Mouse (Mus musculus): Measurements from ENCODE around the gene Tvp23a. TPM values are rescaled to one million over a fixed set of nuclear protein-coding genes. Genes with fewer than 3 reads are reported as not detected.

Tvp23a gene
- 0.45 and 0.60 TPM in 2 replicates for polyA plus RNA-seq (2015; fragmentation: Nextera tagmentation; extraction: Ambion mirVana)

- Histone ChIP-seq H3K27ac (replicated peaks) (no peak within 1 kb of the TSS), H3K4me1 (replicated peaks) (0 out of 2 replicates have a peak, but pooled peaks cover 4% of the 10 kb centered on the region), H3K9me3 (replicated peaks) (no peaks in the 10 kb centered on the region), H3K36me3 (replicated peaks) (no peaks in the 10 kb centered on the region), H3K9ac (no peak within 1 kb of the TSS), H3K4me3 (replicated peaks) (no peak within 1 kb of the TSS), H3K27me3 (no peaks in the 10 kb centered on the region), H3K4me2 (no peak within 1 kb of the TSS; the same call in 1 of the 2 replicates)
- WGBS (ENCODE audit: insufficient replicate concordance): 20% methylated on average over 12 of the region's 12 CpGs
- no peak for ATAC-seq (ENCODE audit: insufficient read depth)
Measured at GRCm38 (mm10) chr16:10447264-10447594, at the start of gene Tvp23a. Tvp23a (minus strand) TSS chr16:10447362.

DNA sequence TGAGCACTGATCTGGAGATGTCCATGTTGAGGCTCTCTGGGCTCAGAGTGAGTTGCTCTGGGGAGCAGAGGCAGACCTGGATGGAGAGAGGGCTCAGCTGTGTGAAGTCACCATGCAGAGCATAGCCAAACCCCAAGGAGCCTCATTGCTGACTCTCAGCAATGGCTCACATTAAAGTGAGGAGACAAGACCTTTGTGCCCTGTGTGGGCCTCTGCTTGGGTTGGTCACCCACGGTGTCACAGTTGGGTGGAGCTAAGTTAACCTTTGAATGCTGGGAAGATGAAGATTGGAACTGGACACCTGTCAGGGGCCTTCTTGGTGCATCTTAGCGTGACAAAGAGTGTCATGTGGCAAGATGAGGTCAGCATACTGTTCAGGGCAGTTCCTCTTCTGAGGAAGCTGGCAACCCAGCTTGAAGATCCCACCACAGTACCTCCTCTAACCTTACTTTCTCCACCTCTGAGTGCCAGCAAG, 48.7 kb upstream of the Tvp23a start:
- Histone ChIP-seq H3K4me2 (no peak overlapping the region), H3K4me1 (replicated peaks) (no peaks in the 10 kb centered on the region), H3K4me3 (replicated peaks) (no peak overlapping the region), H3K9ac (no peak overlapping the region), H3K36me3 (replicated peaks) (no peaks in the 10 kb centered on the region), H3K27ac (replicated peaks) (no peak overlapping the region), H3K9me3 (replicated peaks) (no peaks in the 10 kb centered on the region), H3K27me3 (no peaks in the 10 kb centered on the region)
- WGBS (ENCODE audit: insufficient replicate concordance): 46% methylated on average over 2 of the region's 2 CpGs
- ATAC-seq (ENCODE audit: insufficient read depth): no peak

- H3K9ac ChIP-seq: no peak overlapping the region
- no peaks in the 10 kb centered on the region for H3K9me3 ChIP-seq (replicated peaks)
- no peak overlapping the region for H3K4me3 ChIP-seq (replicated peaks)
- no peak overlapping the region for H3K4me2 ChIP-seq
- peaks cover 19% of the 10 kb centered on the region for H3K27me3 ChIP-seq
- no peaks in the 10 kb centered on the region for H3K4me1 ChIP-seq (replicated peaks)
- ATAC-seq (ENCODE audit: insufficient read depth): no peak
- WGBS (ENCODE audit: insufficient replicate concordance): 59% methylated on average over 3 of the region's 3 CpGs
- H3K36me3 ChIP-seq (replicated peaks): no peaks in the 10 kb centered on the region
- H3K27ac ChIP-seq (replicated peaks): no peak overlapping the region
Measured at GRCm38 (mm10) chr16:10492587-10492986, 45.4 kb upstream of the Tvp23a start.

DNA sequence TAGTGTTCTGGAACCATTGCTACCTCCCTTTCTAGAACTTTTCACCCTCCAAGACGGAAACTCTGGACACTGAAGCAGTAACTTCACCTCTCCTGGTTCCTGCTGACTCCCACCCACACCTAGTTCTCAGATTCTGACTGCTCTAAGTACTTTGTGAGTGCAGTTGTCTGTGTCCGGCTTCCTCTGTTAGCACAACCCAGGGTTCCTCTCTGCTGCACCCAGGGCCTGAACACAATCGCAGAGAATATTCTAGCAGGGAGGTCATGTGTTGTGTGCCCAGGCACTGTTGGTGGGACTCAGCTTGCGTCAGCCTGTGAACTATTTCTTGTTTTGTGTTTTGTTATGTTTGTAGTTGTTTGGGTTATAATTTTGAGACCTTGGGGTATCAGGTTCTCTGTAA, 44.6 kb upstream of the Tvp23a start:
- no peaks in the 10 kb centered on the region for H3K36me3 ChIP-seq (replicated peaks)
- H3K4me2 ChIP-seq: no peak overlapping the region
- peaks cover 19% of the 10 kb centered on the region for H3K27me3 ChIP-seq
- ATAC-seq (ENCODE audit: insufficient read depth): no peak
- H3K4me3 ChIP-seq (replicated peaks): no peak overlapping the region
- 60% methylated on average over 4 of the region's 4 CpGs for WGBS (ENCODE audit: insufficient replicate concordance)
- no peaks in the 10 kb centered on the region for H3K9me3 ChIP-seq (replicated peaks)
- no peak overlapping the region for H3K27ac ChIP-seq (replicated peaks)
- H3K4me1 ChIP-seq (replicated peaks): no peaks in the 10 kb centered on the region
- H3K9ac ChIP-seq: no peak overlapping the region

GRCm38 (mm10) chr16:10490503-10491150, 43.5 kb upstream of the Tvp23a start:
- 65% methylated on average over 18 of the region's 18 CpGs for WGBS (ENCODE audit: insufficient replicate concordance)
- no peaks in the 10 kb centered on the region for H3K9me3 ChIP-seq (replicated peaks)
- no peak overlapping the region for H3K4me3 ChIP-seq (replicated peaks)
- H3K27ac ChIP-seq (replicated peaks): no peak overlapping the region
- H3K4me1 ChIP-seq (replicated peaks): no peaks in the 10 kb centered on the region
- H3K36me3 ChIP-seq (replicated peaks): no peaks in the 10 kb centered on the region
- no peak overlapping the region for H3K9ac ChIP-seq
- ATAC-seq (ENCODE audit: insufficient read depth): no peak
- peaks cover 19% of the 10 kb centered on the region for H3K27me3 ChIP-seq
- H3K4me2 ChIP-seq: no peak overlapping the region

DNA sequence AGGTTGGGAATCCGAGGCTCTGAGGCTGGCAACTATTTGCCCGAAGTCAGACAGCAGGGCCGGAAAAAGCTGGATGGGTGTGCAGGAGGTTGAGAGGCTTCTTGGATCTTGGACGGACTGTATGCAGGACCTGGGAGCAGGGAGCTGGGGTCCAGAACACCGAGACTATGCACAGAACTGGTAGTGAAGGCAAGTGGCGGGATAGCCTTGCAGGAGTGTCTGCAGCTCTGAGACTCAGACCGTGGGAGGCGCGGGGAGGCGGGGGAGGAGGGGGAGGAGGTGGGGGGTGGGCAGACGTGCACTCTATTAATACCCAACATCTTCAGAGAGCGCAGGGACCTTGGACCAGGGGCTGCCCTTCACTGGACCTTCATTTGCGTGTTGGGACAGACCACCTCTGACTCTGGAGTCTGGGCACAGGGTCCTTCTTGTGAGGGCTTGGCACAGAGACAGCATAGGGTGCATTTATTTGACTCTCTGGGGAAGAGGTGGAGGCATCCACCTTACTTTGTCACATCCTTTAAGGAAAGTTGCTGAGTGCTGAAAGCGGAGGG, 42.8 kb upstream of the Tvp23a start:
- no peaks in the 10 kb centered on the region for H3K4me1 ChIP-seq (replicated peaks)
- 18% methylated on average over 12 of the region's 14 CpGs for WGBS (ENCODE audit: insufficient replicate concordance)
- no peak overlapping the region for H3K9ac ChIP-seq
- no peaks in the 10 kb centered on the region for H3K9me3 ChIP-seq (replicated peaks)
- no peaks in the 10 kb centered on the region for H3K36me3 ChIP-seq (replicated peaks)
- peaks cover 19% of the 10 kb centered on the region for H3K27me3 ChIP-seq
- H3K4me3 ChIP-seq (replicated peaks): no peak overlapping the region
- no peak overlapping the region for H3K27ac ChIP-seq (replicated peaks)
- no peak for ATAC-seq (ENCODE audit: insufficient read depth)
- peak overlapping the region; percentile 11; the same call in 1 of the 2 replicates for H3K4me2 ChIP-seq

GRCm38 (mm10) chr16:10489483-10489882, 42.3 kb upstream of the Tvp23a start:
- no peak overlapping the region for H3K9ac ChIP-seq
- WGBS (ENCODE audit: insufficient replicate concordance): 3% methylated on average over 9 of the region's 9 CpGs
- no peak overlapping the region for H3K4me3 ChIP-seq (replicated peaks)

GRCm38 (mm10) chr16:10488769-10489481, 41.8 kb upstream of the Tvp23a start:
- Histone ChIP-seq H3K4me3 (replicated peaks) (no peak overlapping the region), H3K9me3 (replicated peaks) (no peaks in the 10 kb centered on the region), H3K36me3 (replicated peaks) (no peaks in the 10 kb centered on the region), H3K4me1 (replicated peaks) (no peaks in the 10 kb centered on the region), H3K4me2 (no peak overlapping the region), H3K27me3 (peaks cover 19% of the 10 kb centered on the region), H3K9ac (no peak overlapping the region), H3K27ac (replicated peaks) (no peak overlapping the region)
- 61% methylated on average over 7 of the region's 7 CpGs for WGBS (ENCODE audit: insufficient replicate concordance)
- no peak for ATAC-seq (ENCODE audit: insufficient read depth)

More at GRCm38 (mm10) chr16:10489483-10489882, 42.3 kb upstream of the Tvp23a start:
- Histone ChIP-seq H3K9me3 (replicated peaks) (no peaks in the 10 kb centered on the region), H3K36me3 (replicated peaks) (no peaks in the 10 kb centered on the region), H3K27ac (replicated peaks) (no peak overlapping the region), H3K4me1 (replicated peaks) (no peaks in the 10 kb centered on the region), H3K27me3 (peaks cover 19% of the 10 kb centered on the region), H3K4me2 (peak overlapping the region; percentile 11; the same call in 1 of the 2 replicates)
- ATAC-seq (ENCODE audit: insufficient read depth): no peak

DNA sequence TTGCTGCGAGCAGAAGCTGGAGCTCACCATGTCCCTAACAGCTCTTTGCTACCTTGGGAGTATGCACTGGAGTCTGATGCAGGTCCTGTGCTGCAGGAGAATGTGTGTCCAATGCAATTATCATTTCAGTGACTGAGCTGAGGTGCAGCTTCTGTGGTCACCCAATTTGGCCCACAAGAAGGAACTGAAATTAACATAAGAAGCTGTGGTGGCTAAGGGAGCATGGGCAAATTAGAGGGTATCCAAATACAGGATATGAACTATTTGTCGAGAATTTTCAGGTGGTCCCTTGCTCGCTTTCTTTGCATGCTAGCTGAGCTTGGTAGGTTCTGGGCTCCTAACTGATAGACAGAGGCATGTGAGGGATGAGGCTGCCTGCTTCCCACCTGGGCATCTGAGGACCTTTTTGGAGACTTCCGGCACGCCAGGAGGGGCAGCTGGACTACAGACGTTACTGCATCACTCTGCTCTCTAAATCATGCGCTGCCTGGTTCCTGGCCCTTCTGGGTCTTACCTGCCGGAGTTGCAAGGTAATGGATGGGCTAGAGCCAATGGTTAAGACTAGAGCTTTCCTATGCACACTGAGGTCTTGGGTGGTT, 40.8 kb upstream of the Tvp23a start:
- no peak for ATAC-seq (ENCODE audit: insufficient read depth)
- WGBS (ENCODE audit: insufficient replicate concordance): 63% methylated on average over 8 of the region's 8 CpGs
- Histone ChIP-seq H3K4me2 (no peak overlapping the region), H3K36me3 (replicated peaks) (no peaks in the 10 kb centered on the region), H3K4me1 (replicated peaks) (no peaks in the 10 kb centered on the region), H3K27me3 (peaks cover 19% of the 10 kb centered on the region), H3K9ac (no peak overlapping the region), H3K4me3 (replicated peaks) (no peak overlapping the region), H3K9me3 (replicated peaks) (no peaks in the 10 kb centered on the region), H3K27ac (replicated peaks) (no peak overlapping the region)

DNA sequence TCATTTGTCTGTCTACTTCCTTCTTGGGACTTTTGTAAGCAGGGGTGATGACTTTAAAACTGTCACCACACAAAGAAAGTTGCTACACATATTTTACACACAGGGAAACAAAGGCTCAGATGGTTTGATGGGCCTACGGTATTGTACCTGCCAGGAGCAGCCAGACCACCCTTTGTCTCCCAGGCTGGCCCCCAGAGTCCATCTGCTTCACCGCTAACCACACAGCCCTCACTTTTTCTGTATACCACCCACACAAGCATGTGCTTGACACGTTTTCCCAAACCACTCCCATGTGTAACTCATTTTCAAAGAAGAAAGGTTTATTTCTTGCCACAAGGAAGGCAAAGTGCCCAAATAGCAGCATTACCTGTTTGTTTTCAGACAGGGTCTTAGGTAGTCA, 39.8 kb upstream of the Tvp23a start:
- Histone ChIP-seq H3K36me3 (replicated peaks) (no peaks in the 10 kb centered on the region), H3K4me1 (replicated peaks) (no peaks in the 10 kb centered on the region), H3K9me3 (replicated peaks) (no peaks in the 10 kb centered on the region), H3K4me2 (no peak overlapping the region), H3K9ac (no peak overlapping the region), H3K4me3 (replicated peaks) (no peak overlapping the region), H3K27me3 (peaks cover 19% of the 10 kb centered on the region), H3K27ac (replicated peaks) (no peak overlapping the region)
- whole genome bisulfite sequencing (ENCODE audit: insufficient replicate concordance): 49% methylated on average over 3 of the region's 3 CpGs
- ATAC-seq (ENCODE audit: insufficient read depth): no peak

DNA sequence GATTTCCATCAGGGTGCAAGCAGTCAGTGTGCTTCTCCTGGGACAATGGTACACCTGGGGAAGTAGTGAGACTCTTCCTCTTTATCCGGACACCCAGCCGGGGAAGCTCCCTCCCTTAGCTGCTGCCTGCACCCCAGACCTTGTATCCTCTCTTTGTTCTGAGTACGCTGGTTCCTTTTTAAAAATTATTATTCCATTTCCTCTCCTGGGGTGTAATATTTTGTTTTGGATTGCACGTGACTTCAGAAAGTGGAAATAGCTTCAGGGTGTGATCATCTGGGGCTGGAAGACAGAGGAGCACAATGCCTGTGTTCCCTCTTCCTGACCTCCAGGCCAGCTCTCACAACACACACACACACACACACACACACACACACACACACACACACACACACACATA, 35.2 kb upstream of the Tvp23a start:
- Histone ChIP-seq H3K9ac (no peak overlapping the region), H3K27me3 (no peaks in the 10 kb centered on the region), H3K4me1 (replicated peaks) (no peaks in the 10 kb centered on the region), H3K4me3 (replicated peaks) (no peak overlapping the region), H3K4me2 (no peak overlapping the region), H3K9me3 (replicated peaks) (no peaks in the 10 kb centered on the region), H3K36me3 (replicated peaks) (no peaks in the 10 kb centered on the region), H3K27ac (replicated peaks) (no peak overlapping the region)
- WGBS (ENCODE audit: insufficient replicate concordance): 46% methylated on average over 4 of the region's 4 CpGs
- ATAC-seq (ENCODE audit: insufficient read depth): no peak
